Mouse (Mus musculus): ENCODE measurements around the gene Spen. TPM values are rescaled to one million over a fixed set of nuclear protein-coding genes. Genes with fewer than 3 reads are reported as not detected.
"Not testable (repeated sequence)": the region's sequence is repeated elsewhere in the genome, so short reads cannot be mapped to it uniquely, and the experiment has no call there.

Gene Spen
- polyA plus RNA-seq, 1 experiment from 2014 or later: 20.4 TPM

DNA sequence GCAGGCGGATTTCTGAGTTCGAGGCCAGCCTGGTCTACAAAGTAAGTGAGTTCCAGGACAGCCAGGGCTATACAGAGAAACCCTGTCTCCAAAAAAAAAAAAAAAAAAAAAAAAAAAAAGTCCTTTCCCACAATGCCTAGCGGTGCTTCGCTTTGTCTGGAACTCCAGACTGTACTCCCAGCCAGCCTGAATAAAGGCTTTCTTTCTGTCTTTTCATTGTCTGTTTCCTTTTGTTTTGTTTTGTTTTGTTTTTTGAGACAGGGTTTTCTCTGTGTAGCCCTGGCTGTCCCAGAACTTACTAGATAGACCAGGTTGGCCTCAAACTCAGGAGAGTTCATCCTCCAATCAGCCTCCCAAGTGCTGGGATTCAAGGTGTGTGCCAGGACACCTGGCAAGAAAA, 25.8 kb upstream of the Spen start:
- no peak overlapping the region for H3K9ac ChIP-seq
- H3K4me3 ChIP-seq (replicated peaks; ENCODE audit: low read length): no peak overlapping the region
- ATAC-seq (ENCODE audit: low FRiP score): no peak
- no peaks in the 10 kb centered on the region for H3K27me3 ChIP-seq (ENCODE audit: control insufficient read depth, insufficient read depth, low read length)
- H3K4me1 ChIP-seq (replicated peaks; ENCODE audit: control insufficient read depth, insufficient read depth, low read length): no peaks in the 10 kb centered on the region
- H3K4me2 ChIP-seq (replicated peaks): no peak overlapping the region
- DNase-seq (ENCODE audit: low spot score): no peak
- H3K36me3 ChIP-seq (replicated peaks; ENCODE audit: control insufficient read depth, insufficient read depth): no peaks in the 10 kb centered on the region
- no peak overlapping the region for H3K27ac ChIP-seq
- WGBS: 90% methylated on average over 4 of the region's 4 CpGs
- no peaks in the 10 kb centered on the region for H3K9me3 ChIP-seq (ENCODE audit: control insufficient read depth, low read length)

DNA sequence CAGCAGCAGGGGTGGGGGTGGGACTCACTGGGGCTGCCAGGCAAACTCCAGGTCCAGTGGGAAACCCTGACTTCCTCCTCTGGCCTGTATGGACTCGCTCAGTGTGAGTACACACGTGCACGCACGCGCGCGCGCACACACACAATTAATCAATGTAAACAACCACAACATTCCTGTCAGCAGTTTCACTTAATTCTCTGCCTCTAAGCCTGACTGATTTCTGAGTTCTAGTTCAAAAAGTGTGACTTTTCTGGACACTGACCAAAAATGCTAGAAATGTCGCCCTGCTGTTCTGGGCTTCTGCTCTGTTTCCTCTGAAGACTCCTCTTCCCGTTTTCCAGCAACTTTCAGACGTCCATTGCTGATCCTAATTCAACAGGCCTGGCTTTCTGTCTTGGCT, 23.9 kb upstream of the Spen start:
- ATAC-seq (ENCODE audit: low FRiP score) (no peak), DNase-seq (ENCODE audit: low spot score) (no peak)
- Histone ChIP-seq H3K9ac (no peak overlapping the region), H3K4me1 (replicated peaks; ENCODE audit: control insufficient read depth, insufficient read depth, low read length) (peaks cover 10% of the 10 kb centered on the region), H3K36me3 (replicated peaks; ENCODE audit: control insufficient read depth, insufficient read depth) (no peaks in the 10 kb centered on the region), H3K27ac (no peak overlapping the region), H3K4me3 (replicated peaks; ENCODE audit: low read length) (no peak overlapping the region), H3K4me2 (replicated peaks) (no peak overlapping the region), H3K27me3 (ENCODE audit: control insufficient read depth, insufficient read depth, low read length) (no peaks in the 10 kb centered on the region), H3K9me3 (ENCODE audit: control insufficient read depth, low read length) (no peaks in the 10 kb centered on the region)
- 83% methylated on average over 11 of the region's 11 CpGs for WGBS

DNA sequence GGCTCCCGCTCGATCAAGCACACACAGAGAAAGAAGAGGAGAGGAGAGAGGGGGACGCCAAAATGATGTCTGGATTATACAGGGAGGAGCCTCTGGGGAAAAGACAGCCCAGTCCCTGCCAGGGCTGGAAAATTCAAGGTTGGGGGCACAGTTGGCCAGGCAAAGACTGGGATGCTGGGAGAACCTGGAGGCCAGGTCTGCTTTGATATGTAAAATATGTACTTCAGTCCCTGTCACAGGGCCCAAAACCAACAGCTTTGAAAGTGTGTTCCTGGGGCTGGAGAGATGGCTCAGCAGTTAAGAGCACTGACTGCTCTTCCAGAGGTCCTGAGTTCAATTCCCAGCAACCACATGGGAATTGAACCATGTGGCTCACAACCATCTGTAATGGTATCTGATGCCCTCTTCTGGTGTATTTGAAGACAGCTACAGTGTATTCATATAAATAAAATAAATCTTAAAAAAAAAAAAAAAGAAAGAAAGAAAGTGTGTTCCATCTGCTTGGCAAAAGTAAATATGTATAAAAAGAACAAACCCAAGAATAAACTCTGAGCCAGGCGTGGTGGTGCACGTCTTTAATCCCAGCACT, 23.0 kb upstream of the Spen start:
- not testable (repeated sequence) for H3K9ac ChIP-seq; H3K27me3 ChIP-seq (ENCODE audit: control insufficient read depth, insufficient read depth, low read length); H3K36me3 ChIP-seq (replicated peaks; ENCODE audit: control insufficient read depth, insufficient read depth); DNase-seq (ENCODE audit: low spot score); H3K9me3 ChIP-seq (ENCODE audit: control insufficient read depth, low read length); H3K4me3 ChIP-seq (replicated peaks; ENCODE audit: low read length); H3K4me2 ChIP-seq (replicated peaks); ATAC-seq (ENCODE audit: low FRiP score); H3K27ac ChIP-seq; H3K4me1 ChIP-seq (replicated peaks; ENCODE audit: control insufficient read depth, insufficient read depth, low read length)
- 71% methylated on average over 5 of the region's 5 CpGs for WGBS

DNA sequence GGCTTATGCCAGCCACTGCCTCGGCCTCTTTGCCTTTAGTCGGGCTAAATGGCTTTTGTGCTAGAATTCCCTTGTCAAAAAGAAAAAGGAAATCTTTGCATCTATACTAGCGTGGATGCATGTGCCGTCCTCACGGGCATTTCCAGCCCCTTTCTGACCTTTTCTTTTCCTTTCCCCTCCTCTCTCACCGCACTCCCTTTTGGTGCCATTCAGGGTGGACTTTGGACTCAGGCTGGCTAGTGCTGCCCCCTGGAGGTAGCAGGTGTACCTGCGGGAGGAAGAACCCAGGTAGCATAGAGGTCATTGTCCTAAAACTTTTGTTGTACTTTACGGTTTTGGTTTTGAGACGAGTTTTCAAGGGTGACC, 21.5 kb upstream of the Spen start:
- Histone ChIP-seq H3K27me3 (ENCODE audit: control insufficient read depth, insufficient read depth, low read length) (no peaks in the 10 kb centered on the region), H3K9me3 (ENCODE audit: control insufficient read depth, low read length) (no peaks in the 10 kb centered on the region)
- WGBS: 3% methylated on average over 9 of the region's 9 CpGs

DNA sequence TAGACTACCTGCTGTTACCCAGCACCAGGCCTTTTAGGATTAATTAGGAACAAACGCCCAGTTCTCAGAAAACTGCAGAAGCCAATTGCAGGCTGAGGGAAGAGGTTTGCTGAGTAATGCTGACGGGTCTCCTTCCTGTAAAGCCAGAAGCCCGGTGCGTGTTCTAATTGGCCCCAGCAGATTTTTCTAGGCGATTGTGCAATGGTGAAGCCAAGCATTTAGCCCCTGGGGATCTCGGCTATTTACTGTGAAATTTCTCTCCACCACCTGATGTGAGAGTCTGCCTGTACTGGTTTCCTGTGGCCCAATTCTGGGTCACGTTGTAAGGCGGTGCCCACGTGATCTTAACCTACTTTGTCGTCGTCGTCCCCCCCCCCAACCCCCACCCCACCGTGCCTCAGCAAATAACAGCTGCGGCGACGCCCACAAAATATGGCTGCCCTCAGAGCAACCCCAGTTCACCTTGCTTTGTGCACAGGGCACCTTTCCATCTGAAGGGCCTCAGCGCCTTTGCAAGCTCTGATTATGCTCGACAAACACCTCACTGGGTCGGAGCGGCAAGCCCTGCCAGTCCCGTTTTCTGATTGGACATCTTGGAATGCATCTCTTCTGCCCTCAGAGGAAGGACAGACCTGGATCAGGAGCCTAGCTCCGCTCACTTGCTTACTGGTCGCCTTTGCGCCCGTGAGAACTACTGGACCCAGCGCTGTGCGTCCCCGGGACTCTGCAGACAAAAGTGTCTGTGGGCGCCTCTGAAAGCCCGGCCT, 20.9 kb upstream of the Spen start:
- peaks cover 10% of the 10 kb centered on the region for H3K4me1 ChIP-seq (replicated peaks; ENCODE audit: control insufficient read depth, insufficient read depth, low read length)
- peak overlapping the region; percentile 55 for H3K9ac ChIP-seq
- WGBS: under 1% methylated on average over 30 of the region's 30 CpGs
- peak overlapping the region; percentile 85 for H3K27ac ChIP-seq
- H3K9me3 ChIP-seq (ENCODE audit: control insufficient read depth, low read length): no peaks in the 10 kb centered on the region
- peak overlapping the region; percentile 79 for H3K4me2 ChIP-seq (replicated peaks)
- DNase-seq (ENCODE audit: low spot score) (peak; percentile 72), ATAC-seq (ENCODE audit: low FRiP score) (peak; percentile 64)
- H3K36me3 ChIP-seq (replicated peaks; ENCODE audit: control insufficient read depth, insufficient read depth): no peaks in the 10 kb centered on the region
- peak overlapping the region; percentile 31 for H3K4me3 ChIP-seq (replicated peaks; ENCODE audit: low read length)
- no peaks in the 10 kb centered on the region for H3K27me3 ChIP-seq (ENCODE audit: control insufficient read depth, insufficient read depth, low read length)

More for the DNA sequence above, 21.5 kb upstream of the Spen start:
- Histone ChIP-seq H3K9ac (peak overlapping the region; percentile 55), H3K27ac (peak overlapping the region; percentile 85), H3K4me2 (replicated peaks) (peak overlapping the region; percentile 79), H3K4me1 (replicated peaks; ENCODE audit: control insufficient read depth, insufficient read depth, low read length) (peaks cover 10% of the 10 kb centered on the region), H3K4me3 (replicated peaks; ENCODE audit: low read length) (peak overlapping the region; percentile 31), H3K36me3 (replicated peaks; ENCODE audit: control insufficient read depth, insufficient read depth) (no peaks in the 10 kb centered on the region)
- peak; percentile 43 for ATAC-seq (ENCODE audit: low FRiP score)
- peak; percentile 76 for DNase-seq (ENCODE audit: low spot score)

DNA sequence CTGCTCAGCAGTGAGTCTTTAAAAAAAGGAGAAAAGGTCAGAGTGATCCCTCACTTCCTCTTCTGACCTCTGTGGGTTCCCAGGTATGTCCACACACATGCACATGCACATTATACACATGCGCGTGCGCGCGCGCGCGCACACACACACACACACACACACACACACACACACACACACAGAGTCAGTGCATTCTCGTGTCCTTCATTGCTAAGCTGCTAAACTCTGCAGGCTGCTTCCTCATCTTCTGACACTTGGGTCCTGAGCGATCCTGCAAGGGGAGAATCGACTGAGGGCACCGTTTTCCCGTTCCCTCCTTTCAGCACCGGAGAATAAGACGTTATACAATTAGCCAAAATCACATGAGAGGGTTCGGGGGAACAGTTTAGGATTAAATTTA, 20.3 kb upstream of the Spen start:
- Histone ChIP-seq H3K4me2 (replicated peaks) (peak overlapping the region; percentile 79), H3K36me3 (replicated peaks; ENCODE audit: control insufficient read depth, insufficient read depth) (no peaks in the 10 kb centered on the region), H3K4me1 (replicated peaks; ENCODE audit: control insufficient read depth, insufficient read depth, low read length) (peaks cover 10% of the 10 kb centered on the region), H3K4me3 (replicated peaks; ENCODE audit: low read length) (peak overlapping the region; percentile 31), H3K27me3 (ENCODE audit: control insufficient read depth, insufficient read depth, low read length) (no peaks in the 10 kb centered on the region), H3K27ac (peak overlapping the region; percentile 85), H3K9me3 (ENCODE audit: control insufficient read depth, low read length) (no peaks in the 10 kb centered on the region), H3K9ac (peak overlapping the region; percentile 55)
- ATAC-seq (ENCODE audit: low FRiP score) (peak; percentile 25; the same call in 1 of the 2 replicates), DNase-seq (ENCODE audit: low spot score) (no peak)
- WGBS: 21% methylated on average over 16 of the region's 16 CpGs

DNA sequence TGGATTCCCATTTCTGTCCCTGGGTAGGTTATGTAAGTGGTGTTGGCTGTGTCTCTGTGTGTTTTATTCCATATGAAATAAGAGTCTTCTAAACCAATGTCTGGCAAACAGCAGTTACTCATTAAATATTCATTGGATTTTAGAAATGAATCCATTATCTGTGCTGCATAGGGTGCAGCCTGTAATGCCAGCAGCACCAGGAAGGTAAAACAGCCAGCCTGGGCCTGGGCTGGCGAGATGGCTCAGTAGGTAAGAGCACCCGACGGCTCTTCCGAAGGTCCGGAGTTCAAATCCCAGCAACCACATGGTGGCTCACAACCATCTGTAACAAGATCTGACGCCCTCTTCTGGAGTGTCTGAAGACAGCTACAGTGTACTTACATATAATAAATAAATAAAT, 17.8 kb upstream of the Spen start:
- not testable (repeated sequence) for H3K9me3 ChIP-seq (ENCODE audit: control insufficient read depth, low read length); H3K9ac ChIP-seq; H3K4me2 ChIP-seq (replicated peaks); H3K4me3 ChIP-seq (replicated peaks; ENCODE audit: low read length); H3K27me3 ChIP-seq (ENCODE audit: control insufficient read depth, insufficient read depth, low read length); H3K27ac ChIP-seq; DNase-seq (ENCODE audit: low spot score); ATAC-seq (ENCODE audit: low FRiP score); H3K36me3 ChIP-seq (replicated peaks; ENCODE audit: control insufficient read depth, insufficient read depth); H3K4me1 ChIP-seq (replicated peaks; ENCODE audit: control insufficient read depth, insufficient read depth, low read length)
- 81% methylated on average over 6 of the region's 6 CpGs for WGBS

DNA sequence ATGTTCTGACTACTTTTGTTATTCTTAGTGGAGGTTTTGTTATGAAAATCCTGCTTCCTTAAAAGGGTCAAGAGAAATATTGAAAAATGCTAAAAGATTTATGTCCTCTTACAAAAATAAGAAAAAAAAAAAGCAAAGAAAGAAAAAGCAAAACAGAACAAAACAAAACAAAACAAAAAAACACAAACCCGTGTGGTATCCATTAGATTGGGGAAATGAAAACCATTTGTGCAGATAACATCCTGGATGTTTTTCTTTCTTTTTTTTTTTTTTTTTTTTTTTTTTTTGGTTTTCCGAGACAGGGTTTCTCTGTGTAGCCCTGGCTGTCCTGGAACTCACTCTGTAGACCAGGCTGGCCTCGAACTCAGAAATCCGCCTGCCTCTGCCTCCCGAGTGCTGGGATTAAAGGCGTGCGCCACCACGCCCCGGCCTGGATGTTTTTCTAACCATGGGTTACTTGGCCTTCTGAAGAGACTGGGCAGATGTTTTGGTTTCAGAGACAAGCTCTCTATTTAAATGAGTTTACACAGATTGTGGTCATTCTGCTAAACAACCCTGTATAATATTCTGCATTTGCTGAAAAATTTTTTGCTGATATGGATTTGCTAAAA, 16.0 kb upstream of the Spen start:
- H3K9ac ChIP-seq; H3K4me1 ChIP-seq (replicated peaks; ENCODE audit: control insufficient read depth, insufficient read depth, low read length); H3K27ac ChIP-seq; H3K36me3 ChIP-seq (replicated peaks; ENCODE audit: control insufficient read depth, insufficient read depth); H3K27me3 ChIP-seq (ENCODE audit: control insufficient read depth, insufficient read depth, low read length); H3K4me2 ChIP-seq (replicated peaks); H3K4me3 ChIP-seq (replicated peaks; ENCODE audit: low read length); DNase-seq (ENCODE audit: low spot score); ATAC-seq (ENCODE audit: low FRiP score); H3K9me3 ChIP-seq (ENCODE audit: control insufficient read depth, low read length): not testable (repeated sequence)
- WGBS: 92% methylated on average over 6 of the region's 9 CpGs

DNA sequence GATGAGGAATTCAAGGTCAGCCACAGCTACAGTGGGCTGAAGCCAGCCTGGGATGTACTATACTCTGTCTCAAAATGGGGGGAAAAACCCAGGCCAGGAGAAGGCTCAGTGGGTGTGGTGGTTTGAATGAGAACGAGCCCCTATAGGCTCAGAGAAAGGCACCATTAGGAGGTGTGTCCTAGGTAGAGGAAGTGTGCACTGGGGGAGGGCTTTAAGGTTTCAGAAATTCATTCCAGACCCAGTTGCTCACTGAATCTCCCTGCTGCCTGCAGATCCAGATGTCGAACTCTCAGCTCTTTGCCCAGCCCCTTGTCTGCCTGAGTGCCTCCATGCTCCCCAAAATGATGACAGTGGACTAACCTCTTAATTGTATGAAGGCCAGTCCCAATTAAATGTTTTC, 14.1 kb upstream of the Spen start:
- H3K4me2 ChIP-seq (replicated peaks): no peak overlapping the region
- 60% methylated on average over 2 of the region's 2 CpGs for WGBS
- H3K9me3 ChIP-seq (ENCODE audit: control insufficient read depth, low read length): no peaks in the 10 kb centered on the region
- H3K27me3 ChIP-seq (ENCODE audit: control insufficient read depth, insufficient read depth, low read length): no peaks in the 10 kb centered on the region
- H3K4me1 ChIP-seq (replicated peaks; ENCODE audit: control insufficient read depth, insufficient read depth, low read length): peaks cover 7% of the 10 kb centered on the region
- no peak overlapping the region for H3K9ac ChIP-seq
- no peak overlapping the region for H3K27ac ChIP-seq
- DNase-seq (ENCODE audit: low spot score): no peak
- H3K36me3 ChIP-seq (replicated peaks; ENCODE audit: control insufficient read depth, insufficient read depth): no peaks in the 10 kb centered on the region
- ATAC-seq (ENCODE audit: low FRiP score): no peak
- no peak overlapping the region for H3K4me3 ChIP-seq (replicated peaks; ENCODE audit: low read length)

Data from hindbrain, embryonic 14.5 days (tissue).